Mouse (Mus musculus) liver, adult 10 weeks (tissue): ENCODE measurements around the gene Mreg. TPM values are rescaled to one million over a fixed set of nuclear protein-coding genes. Genes with fewer than 3 reads are reported as not detected.

Source experiments
- polyA plus RNA-seq: library from polyadenylated mRNA; stranded (reverse); fragments of 350-450 nt; fragmentation: Illumina TruSeq; extraction: RNeasy Lipid Tissue Mini Kit (QIAGEN cat#74804); gene quantifications from one replicate; pipeline ENCODE4 v1.2.3, GENCODE M21; 2014; ENCODE audit warnings: low read depth, low replicate concordance

Mreg gene
- polyA plus RNA-seq, result 56.4 TPM

GRCm38 (mm10) chr1:72211701-72212699 is at the start of gene Mreg:
TSS of gene Mreg (minus strand) at chr1:72212307.

Other genes with a start within 250 kb of the Mreg start
- 184 TPM for gene Pecr, start 72.0 kb upstream of the Mreg start, polyA plus RNA-seq
- gene Tmem169, start 72.1 kb upstream of the Mreg start, polyA plus RNA-seq, result 0.53 TPM
- gene Xrcc5, start 95.1 kb upstream of the Mreg start, polyA plus RNA-seq, result 26.3 TPM